Mouse (Mus musculus) heart, adult 9 months (tissue): ENCODE results near the gene Hoxb5.

Experiments used
- DNase-seq, 2 experiments: peaks; one replicate each; pipeline ENCODE4 v3.0.0; 2022; ENCODE audit warnings: low spot score in 2 of 2

The Hoxb5 gene

GRCm38 (mm10) chr11:96302381-96303150, 570 bp upstream of the Hoxb5 start:
- DNase-seq = no peak

GRCm38 (mm10) chr11:96304381-96305195, 1.5 kb downstream of the Hoxb5 start:
- DNase-seq = no peak

- DNase-seq = no peak
Measured at GRCm38 (mm10) chr11:96305505-96306182, 2.5 kb downstream of the Hoxb5 start.

GRCm38 (mm10) chr11:96306183-96306907, 3.2 kb downstream of the Hoxb5 start:
- no peak for DNase-seq

- no peak for DNase-seq
Measured at GRCm38 (mm10) chr11:96306908-96307269, 3.8 kb downstream of the Hoxb5 start.

- DNase-seq = no peak
Measured at GRCm38 (mm10) chr11:96308763-96309162, 5.6 kb downstream of the Hoxb5 start.

GRCm38 (mm10) chr11:96309288-96309687, 6.2 kb downstream of the Hoxb5 start:
- DNase-seq = no peak

- DNase-seq = no peak
Measured at GRCm38 (mm10) chr11:96310183-96310938, 7.2 kb downstream of the Hoxb5 start.

GRCm38 (mm10) chr11:96311097-96311496, 8.0 kb downstream of the Hoxb5 start:
- DNase-seq = no peak

- DNase-seq = peak; percentile 27 to 40
Measured at GRCm38 (mm10) chr11:96311520-96312417, 8.6 kb downstream of the Hoxb5 start.

GRCm38 (mm10) chr11:96313134-96313533, 10.0 kb downstream of the Hoxb5 start:
- no peak for DNase-seq

GRCm38 (mm10) chr11:96313806-96314428, 10.8 kb downstream of the Hoxb5 start:
- DNase-seq = no peak

- DNase-seq = no peak
Measured at GRCm38 (mm10) chr11:96314671-96315343, 11.7 kb downstream of the Hoxb5 start.

- DNase-seq = no peak
Measured at GRCm38 (mm10) chr11:96315344-96315681, 12.2 kb downstream of the Hoxb5 start.

- no peak for DNase-seq
Measured at GRCm38 (mm10) chr11:96316696-96317607, 13.8 kb downstream of the Hoxb5 start.

- DNase-seq = no peak
Measured at GRCm38 (mm10) chr11:96317608-96318367, 14.7 kb downstream of the Hoxb5 start, which contains the start of gene Hoxb4. Hoxb4 (plus strand) TSS chr11:96318267.
